Mouse (Mus musculus): ENCODE measurements around the gene Matn4. TPM values are rescaled to one million over a fixed set of nuclear protein-coding genes. Genes with fewer than 3 reads are reported as not detected.

Matn4 gene
- polyA plus RNA-seq (2012; ENCODE audit: insufficient read depth, low replicate concordance): not detected in 2 replicates

- H3K4me3 ChIP-seq (replicated peaks): no peak within 1 kb of the TSS
- no peaks in the 10 kb centered on the region for H3K36me3 ChIP-seq (replicated peaks; ENCODE audit: low read length)
- H3K27me3 ChIP-seq (replicated peaks): peaks cover 98% of the 10 kb centered on the region
- peaks cover 28% of the 10 kb centered on the region for H3K4me1 ChIP-seq
- TF ChIP-seq GATA1 (IDR thresholded peaks at IDR 0.05; ENCODE audit: borderline replicate concordance, low read length) (no peak), FLI1 (IDR thresholded peaks at IDR 0.05; ENCODE audit: low read length) (no peak)
- H3K9me3 ChIP-seq: peaks cover 6% of the 10 kb centered on the region; the same call in 1 of the 2 replicates
Observed at GRCm38 (mm10) chr2:164405060-164405459, at the start of gene Matn4. Gene Matn4, minus strand, starts transcription at chr2:164405160.

GRCm38 (mm10) chr2:164453887-164454500 is 49.0 kb upstream of the Matn4 start:
- TF ChIP-seq FLI1 (IDR thresholded peaks at IDR 0.05; ENCODE audit: low read length): no peak
- TF ChIP-seq GATA1 (IDR thresholded peaks at IDR 0.05; ENCODE audit: borderline replicate concordance, low read length): no peak
- Histone ChIP-seq H3K4me3 (replicated peaks) (no peak overlapping the region), H3K9me3 (peaks cover 16% of the 10 kb centered on the region), H3K4me1 (peaks cover 20% of the 10 kb centered on the region), H3K27me3 (replicated peaks) (peaks cover 63% of the 10 kb centered on the region), H3K36me3 (replicated peaks; ENCODE audit: low read length) (no peaks in the 10 kb centered on the region)

- Histone ChIP-seq H3K27me3 (replicated peaks) (peaks cover 67% of the 10 kb centered on the region), H3K9me3 (peaks cover 16% of the 10 kb centered on the region)
- TF ChIP-seq GATA1 (IDR thresholded peaks at IDR 0.05; ENCODE audit: borderline replicate concordance, low read length) (no peak), FLI1 (IDR thresholded peaks at IDR 0.05; ENCODE audit: low read length) (no peak)
Observed at GRCm38 (mm10) chr2:164453047-164453757, 48.2 kb upstream of the Matn4 start.

GRCm38 (mm10) chr2:164452000-164452676 is 47.2 kb upstream of the Matn4 start:
- no peaks in the 10 kb centered on the region for H3K36me3 ChIP-seq (replicated peaks; ENCODE audit: low read length)
- H3K9me3 ChIP-seq: peaks cover 16% of the 10 kb centered on the region
- peaks cover 66% of the 10 kb centered on the region for H3K27me3 ChIP-seq (replicated peaks)
- no peak overlapping the region for H3K4me3 ChIP-seq (replicated peaks)
- TF ChIP-seq GATA1 (IDR thresholded peaks at IDR 0.05; ENCODE audit: borderline replicate concordance, low read length) (no peak), FLI1 (IDR thresholded peaks at IDR 0.05; ENCODE audit: low read length) (no peak)
- H3K4me1 ChIP-seq: peaks cover 16% of the 10 kb centered on the region

More at GRCm38 (mm10) chr2:164453047-164453757, 48.2 kb upstream of the Matn4 start:
- Histone ChIP-seq H3K4me1 (peaks cover 16% of the 10 kb centered on the region), H3K4me3 (replicated peaks) (no peak overlapping the region), H3K36me3 (replicated peaks; ENCODE audit: low read length) (no peaks in the 10 kb centered on the region)

GRCm38 (mm10) chr2:164449341-164450042 is 44.5 kb upstream of the Matn4 start:
- Histone ChIP-seq H3K4me1 (0 out of 2 replicates have a peak, but pooled peaks cover 4% of the 10 kb centered on the region), H3K27me3 (replicated peaks) (peaks cover 67% of the 10 kb centered on the region), H3K9me3 (peaks cover 16% of the 10 kb centered on the region), H3K4me3 (replicated peaks) (no peak overlapping the region), H3K36me3 (replicated peaks; ENCODE audit: low read length) (no peaks in the 10 kb centered on the region)
- no peak for TF ChIP-seq FLI1 (IDR thresholded peaks at IDR 0.05; ENCODE audit: low read length)
- no peak for TF ChIP-seq GATA1 (IDR thresholded peaks at IDR 0.05; ENCODE audit: borderline replicate concordance, low read length)

GRCm38 (mm10) chr2:164448921-164449320 is 44.0 kb upstream of the Matn4 start:
- Histone ChIP-seq H3K36me3 (replicated peaks; ENCODE audit: low read length) (no peaks in the 10 kb centered on the region), H3K27me3 (replicated peaks) (peaks cover 69% of the 10 kb centered on the region), H3K4me1 (0 out of 2 replicates have a peak, but pooled peaks cover 4% of the 10 kb centered on the region), H3K4me3 (replicated peaks) (no peak overlapping the region), H3K9me3 (peaks cover 16% of the 10 kb centered on the region)
- TF ChIP-seq GATA1 (IDR thresholded peaks at IDR 0.05; ENCODE audit: borderline replicate concordance, low read length) (no peak), FLI1 (IDR thresholded peaks at IDR 0.05; ENCODE audit: low read length) (no peak)

GRCm38 (mm10) chr2:164448140-164448539 is 43.2 kb upstream of the Matn4 start:
- TF ChIP-seq FLI1 (IDR thresholded peaks at IDR 0.05; ENCODE audit: low read length) (no peak), GATA1 (IDR thresholded peaks at IDR 0.05; ENCODE audit: borderline replicate concordance, low read length) (no peak)
- H3K27me3 ChIP-seq (replicated peaks): peaks cover 72% of the 10 kb centered on the region
- H3K4me3 ChIP-seq (replicated peaks): no peak overlapping the region
- H3K4me1 ChIP-seq: peaks cover 8% of the 10 kb centered on the region
- no peaks in the 10 kb centered on the region for H3K36me3 ChIP-seq (replicated peaks; ENCODE audit: low read length)
- peaks cover 16% of the 10 kb centered on the region for H3K9me3 ChIP-seq

GRCm38 (mm10) chr2:164446086-164446469 is 41.1 kb upstream of the Matn4 start:
- Histone ChIP-seq H3K9me3 (peaks cover 16% of the 10 kb centered on the region), H3K36me3 (replicated peaks; ENCODE audit: low read length) (no peaks in the 10 kb centered on the region), H3K27me3 (replicated peaks) (peaks cover 75% of the 10 kb centered on the region), H3K4me3 (replicated peaks) (no peak overlapping the region), H3K4me1 (peaks cover 20% of the 10 kb centered on the region)
- TF ChIP-seq GATA1 (IDR thresholded peaks at IDR 0.05; ENCODE audit: borderline replicate concordance, low read length): no peak
- no peak for TF ChIP-seq FLI1 (IDR thresholded peaks at IDR 0.05; ENCODE audit: low read length)

- H3K4me1 ChIP-seq: peaks cover 23% of the 10 kb centered on the region
- H3K9me3 ChIP-seq: peaks cover 14% of the 10 kb centered on the region
- H3K4me3 ChIP-seq (replicated peaks): no peak overlapping the region
- peaks cover 76% of the 10 kb centered on the region for H3K27me3 ChIP-seq (replicated peaks)
- no peaks in the 10 kb centered on the region for H3K36me3 ChIP-seq (replicated peaks; ENCODE audit: low read length)
- TF ChIP-seq FLI1 (IDR thresholded peaks at IDR 0.05; ENCODE audit: low read length): no peak
- no peak for TF ChIP-seq GATA1 (IDR thresholded peaks at IDR 0.05; ENCODE audit: borderline replicate concordance, low read length)
Observed at GRCm38 (mm10) chr2:164445399-164446085, 40.6 kb upstream of the Matn4 start.

Data from megakaryocyte, embryonic 14.5 days (primary cell).